Mouse (Mus musculus): ENCODE data around the gene Ctps.

DNA sequence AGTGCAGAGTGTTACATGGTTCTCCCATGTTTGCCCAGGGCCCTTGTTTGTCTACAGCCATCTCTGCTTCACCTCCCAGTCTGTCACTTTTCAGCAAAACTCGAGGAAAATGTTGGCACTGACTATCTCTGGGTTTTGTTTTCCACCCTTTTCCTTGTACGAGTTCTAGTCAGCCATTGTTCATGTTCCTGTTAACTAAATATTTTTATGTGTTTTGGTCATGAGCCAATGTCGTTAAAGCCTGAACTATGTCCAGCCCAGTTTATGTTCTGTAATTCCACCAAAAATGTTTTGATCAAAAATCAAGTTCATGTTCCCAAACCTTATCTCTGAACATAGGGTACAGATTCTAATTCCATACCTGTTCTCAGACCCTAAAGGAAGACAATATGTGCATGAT lies 1.6 kb upstream of the Ctps start:
- TF ChIP-seq EP300 (IDR thresholded peaks at IDR 0.05; ENCODE audit: low read depth) = no peak
- no peak for TF ChIP-seq CTCF (IDR thresholded peaks at IDR 0.05; ENCODE audit: low read depth)
